9 mouse cellular contexts compared by ENCODE assay signal in genomic region chr1:39947179-39947578, GRCm38 (mm10). TPM values are rescaled to one million over a fixed set of nuclear protein-coding genes. Genes with fewer than 3 reads are reported as not detected.
DNase-seq lines count a peak whose midpoint lies in the region; ATAC-seq and TF ChIP-seq lines count a peak whose summit lies in the region.
"Had no signal": no experiment of that assay in that cellular context is flagged by ENCODE, and none has a peak within 500 bp of the region (broad histone marks: within the 10 kb centered on the region; RNA-seq: fewer than 3 reads in every experiment).

No protein-coding gene starts in this region.

- DNase-seq in liver, adult 2 months (ENCODE audit: extremely low read depth, low read depth, low spot score): peak; percentile 26
- no peak for DNase-seq in lung, postnatal 0 days (ENCODE audit: low spot score)
- no peak for DNase-seq in kidney, adult 2 months
- no peak for DNase-seq in adrenal gland, adult 8-10 months
- DNase-seq: kidney, adult 18-20 months; thymus, postnatal 36 days had no signal

- H3K9me3 ChIP-seq in liver, embryonic 12.5 days (replicated peaks): no peaks in the 10 kb centered on the region
- H3K9me3 ChIP-seq in forebrain, embryonic 12.5 days: no peaks in the 10 kb centered on the region
- H3K9me3 ChIP-seq in limb, embryonic 13.5 days: no peaks in the 10 kb centered on the region
- H3K9me3 ChIP-seq in lung, postnatal 0 days (ENCODE audit: low read length): no peaks in the 10 kb centered on the region

- H3K27me3 ChIP-seq in liver, adult 2 months (ENCODE audit: control insufficient read depth, insufficient read depth, low read length): no peaks in the 10 kb centered on the region
- no peaks in the 10 kb centered on the region for H3K27me3 ChIP-seq in liver, embryonic 12.5 days (replicated peaks)
- H3K27me3 ChIP-seq in forebrain, embryonic 12.5 days: no peaks in the 10 kb centered on the region
- H3K27me3 ChIP-seq in limb, embryonic 13.5 days: no peaks in the 10 kb centered on the region
- no peaks in the 10 kb centered on the region for H3K27me3 ChIP-seq in lung, postnatal 0 days (replicated peaks; ENCODE audit: insufficient read depth, low read length)
- H3K27me3 ChIP-seq in kidney, adult 2 months (replicated peaks; ENCODE audit: control insufficient read depth, insufficient read depth, low read length): no peaks in the 10 kb centered on the region

- no peak overlapping the region for H3K27ac ChIP-seq in liver, adult 2 months (replicated peaks; ENCODE audit: insufficient read depth, low read depth, low read length)
- no peak overlapping the region for H3K27ac ChIP-seq in liver, embryonic 12.5 days
- peak overlapping the region; percentile 93 for H3K27ac ChIP-seq in forebrain, embryonic 12.5 days
- H3K27ac ChIP-seq in limb, embryonic 13.5 days: peak overlapping the region; percentile 76
- H3K27ac ChIP-seq in lung, postnatal 0 days (ENCODE audit: low read length): no peak overlapping the region
- H3K27ac ChIP-seq in kidney, adult 2 months (ENCODE audit: insufficient read depth, low read depth, low read length): no peak overlapping the region

- no peaks in the 10 kb centered on the region for H3K36me3 ChIP-seq in liver, adult 2 months (ENCODE audit: control insufficient read depth, insufficient read depth, low read length)
- no peaks in the 10 kb centered on the region for H3K36me3 ChIP-seq in liver, embryonic 12.5 days
- H3K36me3 ChIP-seq in forebrain, embryonic 12.5 days (replicated peaks): no peaks in the 10 kb centered on the region
- H3K36me3 ChIP-seq in limb, embryonic 13.5 days: no peaks in the 10 kb centered on the region
- H3K36me3 ChIP-seq in lung, postnatal 0 days (ENCODE audit: insufficient read depth, low read length): no peaks in the 10 kb centered on the region
- no peaks in the 10 kb centered on the region for H3K36me3 ChIP-seq in kidney, adult 2 months (ENCODE audit: control insufficient read depth, insufficient read depth, low read length)

- peaks cover 14% of the 10 kb centered on the region for H3K4me1 ChIP-seq in liver, adult 2 months (ENCODE audit: control insufficient read depth, insufficient read depth, low read length)
- peaks cover 76% of the 10 kb centered on the region for H3K4me1 ChIP-seq in liver, embryonic 12.5 days
- H3K4me1 ChIP-seq in forebrain, embryonic 12.5 days: peaks cover 94% of the 10 kb centered on the region
- H3K4me1 ChIP-seq in limb, embryonic 13.5 days: peaks cover 90% of the 10 kb centered on the region
- peaks cover 32% of the 10 kb centered on the region; the same call in 1 of the 2 replicates for H3K4me1 ChIP-seq in lung, postnatal 0 days (ENCODE audit: insufficient read depth, low read depth, low read length)
- H3K4me1 ChIP-seq in kidney, adult 2 months (ENCODE audit: control insufficient read depth, insufficient read depth, low read length): peaks cover 14% of the 10 kb centered on the region

- WGBS in liver, adult 2 months: 55% methylated on average over 6 of the region's 6 CpGs
- 76% methylated on average over 6 of the region's 6 CpGs for WGBS in liver, embryonic 12.5 days (ENCODE audit: insufficient replicate concordance)
- 47% methylated on average over 6 of the region's 6 CpGs for WGBS in forebrain, embryonic 12.5 days
- 63% methylated on average over 6 of the region's 6 CpGs for WGBS in limb, embryonic 13.5 days
- WGBS in lung, postnatal 0 days: 62% methylated on average over 6 of the region's 6 CpGs
- 63% methylated on average over 6 of the region's 6 CpGs for WGBS in kidney, adult 2 months

- TF ChIP-seq POLR2A in liver, adult 2 months (IDR thresholded peaks at IDR 0.05; ENCODE audit: extremely low read depth, insufficient read depth, low read length): no peak
- no peak for TF ChIP-seq POLR2A in kidney, adult 2 months (IDR thresholded peaks at IDR 0.05; ENCODE audit: low read depth, low read length)

- H3K79me2 ChIP-seq in liver, adult 2 months (ENCODE audit: control insufficient read depth, insufficient read depth, low read length): peaks cover 22% of the 10 kb centered on the region; the same call in 1 of the 2 replicates

- TF ChIP-seq CTCF in liver, adult 2 months (IDR thresholded peaks at IDR 0.05; ENCODE audit: low read depth, low read length): no peak
- no peak for TF ChIP-seq CTCF in lung, postnatal 0 days (IDR thresholded peaks at IDR 0.05)
- no peak for TF ChIP-seq CTCF in kidney, adult 2 months (conservative IDR thresholded peaks at IDR 0.05; ENCODE audit: insufficient read depth, insufficient read length, low read depth, low read length)

- H3K4me3 ChIP-seq in liver, adult 2 months (ENCODE audit: insufficient read depth, low read depth, low read length): no peak overlapping the region
- H3K4me3 ChIP-seq in liver, embryonic 12.5 days: no peak overlapping the region
- H3K4me3 ChIP-seq in forebrain, embryonic 12.5 days (replicated peaks): no peak overlapping the region
- H3K4me3 ChIP-seq in limb, embryonic 13.5 days: no peak overlapping the region
- H3K4me3 ChIP-seq in lung, postnatal 0 days (ENCODE audit: low read depth, low read length): no peak overlapping the region
- no peak overlapping the region for H3K4me3 ChIP-seq in kidney, adult 2 months (ENCODE audit: insufficient read depth, low read depth, low read length)

- ATAC-seq in liver, embryonic 12.5 days: no peak
- ATAC-seq in forebrain, embryonic 12.5 days (ENCODE audit: low FRiP score): no peak
- no peak for ATAC-seq in limb, embryonic 13.5 days (ENCODE audit: low FRiP score, low read depth)
- ATAC-seq in lung, postnatal 0 days: no peak

- no peak overlapping the region for H3K9ac ChIP-seq in liver, adult 2 months (ENCODE audit: low read depth, low read length)
- H3K9ac ChIP-seq in liver, embryonic 12.5 days: no peak overlapping the region
- no peak overlapping the region for H3K9ac ChIP-seq in forebrain, embryonic 12.5 days
- H3K9ac ChIP-seq in limb, embryonic 13.5 days: no peak overlapping the region
- no peak overlapping the region for H3K9ac ChIP-seq in lung, postnatal 0 days (replicated peaks; ENCODE audit: low read depth)

- TF ChIP-seq EP300 in lung, postnatal 0 days (IDR thresholded peaks at IDR 0.05): no peak

- no peak overlapping the region for H3K4me2 ChIP-seq in liver, embryonic 12.5 days
- peak overlapping the region; percentile 27 for H3K4me2 ChIP-seq in forebrain, embryonic 12.5 days
- H3K4me2 ChIP-seq in limb, embryonic 13.5 days (replicated peaks): no peak overlapping the region
- no peak overlapping the region for H3K4me2 ChIP-seq in lung, postnatal 0 days (replicated peaks; ENCODE audit: low read depth, low read length)

RNA-seq across cellular contexts. Expression of gene Map4k4, which starts 46.5 kb away (rescaled TPM):
- total RNA-seq in liver, adult 2 months (2014; rRNA removed): 10.7 and 12.4 TPM in 2 replicates
- 6.3 and 7.2 TPM in 2 replicates for polyA plus RNA-seq in liver, adult 2 months (2012; rRNA removed)
- 8.8 and 9.7 TPM in 2 replicates for polyA plus RNA-seq in liver, embryonic 12.5 days (2016; fragmentation: Nextera tagmentation; extraction: Ambion mirVana)
- 55.9 and 73.9 TPM in 2 replicates for polyA plus RNA-seq in forebrain, embryonic 12.5 days (2016; fragmentation: Nextera tagmentation; extraction: Ambion mirVana)
- 49.3 and 54.9 TPM in 2 replicates for polyA plus RNA-seq in limb, embryonic 13.5 days (2015; fragmentation: Nextera tagmentation; extraction: Ambion mirVana)
- polyA plus RNA-seq in lung, postnatal 0 days (2015; fragmentation: Nextera tagmentation; extraction: Ambion mirVana): 21.2 and 21.5 TPM in 2 replicates
- 28.3 and 29.2 TPM in 2 replicates for polyA plus RNA-seq in kidney, adult 2 months (2012; rRNA removed)
- total RNA-seq in adrenal gland, adult 8-10 months (2022): 100 to 1,000 TPM in 2 of 4 experiments, 10 to 100 TPM in 2; 80.9 to 123 (median 104) TPM

Comparison
In these comparisons a context has a peak if more than half of its experiments do, and no peak if none do; other contexts are left out.
1. H3K27ac ChIP-seq: peak in forebrain, embryonic 12.5 days (single experiment) and limb, embryonic 13.5 days (single experiment); none in liver, adult 2 months (single experiment), liver, embryonic 12.5 days (single experiment), lung, postnatal 0 days (single experiment) and kidney, adult 2 months (single experiment).